Mouse (Mus musculus) granulocyte monocyte progenitor cell, adult 5-6 weeks (primary cell): Measurements from ENCODE around the gene Tmem63b. TPM values are rescaled to one million over a fixed set of nuclear protein-coding genes. Genes with fewer than 3 reads are reported as not detected.
"Not testable (repeated sequence)": the region's sequence is repeated elsewhere in the genome, so short reads cannot be mapped to it uniquely, and the experiment has no call there.

Source experiments
- ATAC-seq: replicated peaks from 2 replicates; pipeline ENCODE4 v1.8.0; 2016; ENCODE audit warnings: mild to moderate bottlenecking, moderate TSS enrichment, inconsistent platforms; ENCODE audit not compliant: poor library complexity, severe bottlenecking
- total RNA-seq, 2 experiments: library from RNA; stranded (forward) in 1 of 2; stranded (reverse) in 1 of 2; fragments of 200-712, 200-1000 nt in 1 of 2; fragments of >200 nt in 1 of 2; fragmentation: Nextera tagmentation in 1 of 2; gene quantifications; 2 replicates each; pipeline ENCODE4 v1.2.3; 2014 to 2017

The Tmem63b gene
- total RNA-seq, 2 experiments from 2014 or later: 3.4 to 7.5 TPM

DNA sequence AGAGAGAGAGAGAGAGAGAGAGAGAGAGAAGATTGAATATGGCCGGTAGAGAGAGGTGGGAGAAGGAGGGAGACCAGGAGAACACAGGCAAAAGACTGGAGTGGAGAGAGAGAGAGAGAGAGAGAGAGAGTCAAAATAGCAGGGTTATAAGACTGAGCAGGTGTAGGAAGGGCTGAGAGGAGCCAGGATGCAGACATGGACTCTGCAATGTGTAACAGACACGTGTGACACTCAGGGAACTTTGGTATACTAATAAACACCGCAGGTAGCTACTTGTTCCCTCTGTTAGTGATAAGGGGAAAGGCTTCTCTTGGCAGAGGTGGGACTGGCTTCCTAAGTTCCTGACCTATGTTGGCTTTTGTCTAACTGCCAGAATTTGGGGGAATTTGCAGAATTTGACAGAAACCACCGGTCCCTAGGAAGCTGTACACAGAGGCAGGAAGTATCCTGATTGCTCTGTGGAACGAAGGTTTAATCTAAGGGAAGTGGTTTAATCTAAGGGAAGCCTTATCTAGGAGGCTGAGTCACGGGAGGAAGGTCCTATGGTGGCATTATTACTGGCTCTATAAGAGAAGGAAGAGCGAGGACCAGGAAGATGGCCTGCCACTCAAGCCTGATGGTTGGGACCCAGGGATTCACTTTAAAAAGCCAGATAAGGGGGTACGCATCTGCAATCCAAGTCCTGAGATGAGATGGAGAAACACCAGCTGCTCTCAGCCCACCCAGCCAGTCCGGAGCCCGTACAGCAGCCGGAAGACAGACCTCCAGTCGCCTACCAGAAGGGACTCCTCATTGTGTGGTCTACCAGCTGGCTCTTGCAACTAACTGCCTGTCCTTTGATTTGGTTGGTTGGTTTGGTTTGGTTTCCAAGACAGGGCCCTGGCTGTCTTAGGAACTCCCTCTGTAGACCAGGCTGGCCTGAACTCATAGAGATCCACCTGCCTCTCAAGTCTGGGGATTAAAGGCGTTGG is 57.5 kb downstream of the Tmem63b start:
- ATAC-seq: peak; percentile 25; the same call in 1 of the 2 replicates

GRCm38 (mm10) chr17:45628160-45628559 is 58.5 kb downstream of the Tmem63b start:
- no peak for ATAC-seq

DNA sequence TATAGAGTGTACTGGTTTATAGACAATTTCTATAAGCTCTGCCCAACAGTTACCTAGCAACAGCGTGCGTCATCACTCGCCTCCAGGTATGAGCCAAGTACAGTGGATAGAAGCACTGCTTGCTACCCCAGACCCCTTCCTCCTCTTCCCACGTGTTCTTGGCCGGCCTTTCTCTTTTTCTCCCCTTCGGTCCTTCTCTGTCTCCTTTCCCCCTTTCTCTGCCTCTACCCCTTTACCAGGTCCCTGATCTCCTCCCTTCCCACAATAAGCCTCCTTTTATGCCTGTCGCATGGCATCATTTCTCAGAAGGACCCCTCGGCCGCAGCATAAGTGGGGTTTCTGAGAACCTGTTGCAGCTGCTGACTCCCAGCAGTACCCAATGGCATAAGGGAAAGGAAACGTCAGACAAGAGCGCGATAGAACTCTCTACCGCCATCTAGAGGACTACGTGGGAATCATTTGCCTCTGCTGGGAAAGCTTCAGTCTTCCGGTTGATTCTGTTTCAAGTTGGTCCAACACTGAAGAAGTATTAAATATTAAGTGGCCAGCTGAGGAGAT is 60.0 kb downstream of the Tmem63b start:
- peak; percentile 85 for ATAC-seq

DNA sequence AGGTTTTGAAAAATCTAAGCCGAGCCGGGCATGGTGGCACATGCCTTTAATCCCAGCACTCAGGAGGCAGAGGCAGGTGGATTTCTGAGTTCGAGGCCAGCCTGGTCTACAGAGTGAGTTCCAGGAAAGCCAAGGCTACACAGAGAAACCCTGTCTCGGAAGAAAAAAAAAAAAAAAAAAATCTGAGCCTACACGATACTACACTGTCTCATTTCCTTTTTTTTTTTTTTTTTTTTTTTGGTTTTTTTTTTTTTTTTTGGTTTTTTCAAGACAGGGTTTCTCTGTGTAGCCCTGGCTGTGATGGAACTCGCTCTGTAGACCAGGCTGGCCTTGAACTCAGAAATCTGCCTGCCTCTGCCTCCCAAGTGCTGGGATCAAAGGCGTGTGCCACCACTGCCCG is 63.3 kb downstream of the Tmem63b start:
- not testable (repeated sequence) for ATAC-seq

DNA sequence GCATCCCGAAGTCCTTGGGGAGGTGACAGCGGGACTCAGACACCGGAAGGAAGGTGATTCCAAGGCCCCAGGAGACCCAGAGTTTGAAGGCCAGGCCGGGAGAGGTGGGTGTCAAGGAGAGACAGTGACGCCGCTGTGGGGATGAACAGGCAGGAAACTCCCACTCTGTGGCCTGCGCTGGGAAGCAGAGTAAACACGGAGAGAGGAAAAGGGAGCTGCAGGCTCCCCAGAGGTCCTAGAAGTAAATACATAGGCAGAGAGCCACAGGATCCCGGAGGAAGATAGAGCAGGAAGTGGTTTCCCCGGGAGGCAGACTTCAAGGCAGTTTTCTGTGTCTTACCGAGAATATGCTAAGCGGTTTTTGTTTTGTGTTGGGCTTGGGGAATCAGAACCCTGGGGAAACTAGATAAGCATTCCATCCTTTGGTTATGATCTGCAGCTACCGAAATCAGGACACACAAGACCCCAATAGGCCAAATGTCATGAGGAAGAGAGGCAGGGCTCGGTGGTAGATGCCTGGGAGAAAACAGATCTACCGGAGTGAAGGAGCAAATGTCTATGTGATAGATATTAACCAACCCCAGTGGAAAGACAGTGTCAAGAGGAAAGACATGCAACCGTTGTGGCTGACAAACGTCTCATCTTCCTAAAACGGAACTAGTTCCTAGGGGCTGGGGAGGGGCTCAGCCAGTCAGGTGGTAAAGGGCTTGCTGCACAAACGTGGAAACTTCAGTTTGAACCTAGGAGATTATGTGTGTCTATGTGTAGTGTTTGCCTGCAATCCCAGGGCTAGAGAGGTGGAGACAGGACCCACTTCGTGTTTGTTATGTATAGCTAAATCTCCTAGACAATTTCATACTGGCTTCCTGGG is 67.1 kb downstream of the Tmem63b start:
- peak; percentile 87 for ATAC-seq

- peak; percentile 68 for ATAC-seq
Measured at GRCm38 (mm10) chr17:45618941-45619385, 67.7 kb downstream of the Tmem63b start.

- ATAC-seq: no peak
Measured at GRCm38 (mm10) chr17:45617655-45618054, 69.0 kb downstream of the Tmem63b start.

DNA sequence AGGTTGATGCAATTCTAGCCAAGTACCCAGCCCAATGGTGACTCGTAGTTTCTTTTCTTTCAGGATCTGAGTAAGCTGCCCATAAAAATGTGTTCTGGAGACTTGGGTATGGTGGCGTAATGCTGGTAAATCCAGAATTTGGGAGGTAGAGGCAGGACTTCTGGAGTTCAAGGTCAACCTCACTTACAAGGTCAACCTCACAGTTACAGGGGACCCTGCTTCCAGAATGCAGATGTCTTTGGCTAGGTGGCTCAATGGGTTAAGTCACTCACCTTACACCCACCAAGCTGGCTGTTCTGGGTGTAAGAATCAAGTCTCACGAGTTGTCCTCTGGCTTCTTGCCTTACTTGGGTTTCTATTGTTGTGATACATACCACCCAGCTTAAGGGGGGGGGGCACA is 70.0 kb downstream of the Tmem63b start:
- no peak for ATAC-seq

GRCm38 (mm10) chr17:45616046-45616650 is 70.6 kb downstream of the Tmem63b start:
- ATAC-seq: no peak

DNA sequence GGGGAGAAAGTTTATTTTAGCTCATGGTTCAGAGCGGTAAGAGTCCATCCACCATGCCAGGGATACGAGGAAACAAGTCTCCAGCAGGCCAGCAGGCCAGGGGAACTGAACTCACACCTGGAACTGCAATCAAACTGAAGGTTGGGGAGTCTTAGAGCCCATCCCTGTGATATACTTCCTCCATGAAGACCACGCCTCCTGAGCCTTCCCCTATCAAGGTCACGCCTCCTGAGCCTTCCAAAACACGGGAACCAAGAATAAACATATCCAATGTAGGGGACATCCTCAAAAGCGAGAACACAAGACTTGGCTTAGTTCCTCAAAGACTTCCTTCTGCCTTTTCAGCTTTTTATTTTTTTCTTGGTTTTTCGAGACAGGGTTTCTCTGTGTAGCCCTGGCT is 73.8 kb downstream of the Tmem63b start:
- ATAC-seq: peak; percentile 98

- no peak for ATAC-seq
Measured at GRCm38 (mm10) chr17:45612008-45612407, 74.7 kb downstream of the Tmem63b start.

Other genes with a start within 250 kb of the Tmem63b start
- not detected in 2 replicates for gene Spats1, start 211.5 kb downstream of the Tmem63b start, total RNA-seq (2014; fragmentation: Nextera tagmentation)
- gene Spats1, start 211.5 kb downstream of the Tmem63b start, total RNA-seq (2017): 0.10 TPM in 1 of 2 replicates, not detected in the other
- 5.5 and 7.3 TPM in 2 replicates for gene Aars2, start 180.1 kb downstream of the Tmem63b start, total RNA-seq (2014; fragmentation: Nextera tagmentation)
- gene Aars2, start 180.1 kb downstream of the Tmem63b start, total RNA-seq (2017): 8.3 and 12.1 TPM in 2 replicates
- gene Tcte1, start 163.5 kb downstream of the Tmem63b start, total RNA-seq (2014; fragmentation: Nextera tagmentation): not detected in 2 replicates
- gene Tcte1, start 163.5 kb downstream of the Tmem63b start, total RNA-seq (2017): not detected in 2 replicates
- not detected in 2 replicates for gene Tmem151b, start 137.2 kb downstream of the Tmem63b start, total RNA-seq (2014; fragmentation: Nextera tagmentation)
- not detected in 2 replicates for gene Tmem151b, start 137.2 kb downstream of the Tmem63b start, total RNA-seq (2017)
- gene Nfkbie, start 131.2 kb downstream of the Tmem63b start, total RNA-seq (2014; fragmentation: Nextera tagmentation): 4.6 and 7.8 TPM in 2 replicates
- 4.9 and 6.0 TPM in 2 replicates for gene Nfkbie, start 131.2 kb downstream of the Tmem63b start, total RNA-seq (2017)
- gene Slc35b2, start 123.0 kb downstream of the Tmem63b start, total RNA-seq (2014; fragmentation: Nextera tagmentation): 88.5 and 124 TPM in 2 replicates
- 39.3 and 77.1 TPM in 2 replicates for gene Slc35b2, start 123.0 kb downstream of the Tmem63b start, total RNA-seq (2017)
- 1,977 and 2,073 TPM in 2 replicates for gene Hsp90ab1, start 113.6 kb downstream of the Tmem63b start, total RNA-seq (2014; fragmentation: Nextera tagmentation)
- gene Hsp90ab1, start 113.6 kb downstream of the Tmem63b start, total RNA-seq (2017): 2,383 and 2,522 TPM in 2 replicates
- 60.7 and 107 TPM in 2 replicates for gene Slc29a1, start 87.3 kb downstream of the Tmem63b start, total RNA-seq (2014; fragmentation: Nextera tagmentation)
- 53.2 and 74.0 TPM in 2 replicates for gene Slc29a1, start 87.3 kb downstream of the Tmem63b start, total RNA-seq (2017)
- gene Mymx, start 84.8 kb downstream of the Tmem63b start, total RNA-seq (2014; fragmentation: Nextera tagmentation): not detected in 2 replicates
- not detected in 2 replicates for gene Mymx, start 84.8 kb downstream of the Tmem63b start, total RNA-seq (2017)
- gene Capn11, start 27.6 kb downstream of the Tmem63b start, total RNA-seq (2014; fragmentation: Nextera tagmentation): 0.26 TPM in 1 of 2 replicates, not detected in the other
- gene Capn11, start 27.6 kb downstream of the Tmem63b start, total RNA-seq (2017): 0.69 TPM in 1 of 2 replicates, not detected in the other
- gene Mrpl14, start 583 bp downstream of the Tmem63b start, total RNA-seq (2014; fragmentation: Nextera tagmentation): 81.2 and 91.4 TPM in 2 replicates
- 10.6 and 36.8 TPM in 2 replicates for gene Mrpl14, start 583 bp downstream of the Tmem63b start, total RNA-seq (2017)
- gene 1600014C23Rik, start 46.9 kb upstream of the Tmem63b start, total RNA-seq (2014; fragmentation: Nextera tagmentation): not detected in 2 replicates
- not detected in 2 replicates for gene 1600014C23Rik, start 46.9 kb upstream of the Tmem63b start, total RNA-seq (2017)